Mouse (Mus musculus): ENCODE measurements around the gene Alpl. TPM values are rescaled to one million over a fixed set of nuclear protein-coding genes. Genes with fewer than 3 reads are reported as not detected.

Alpl gene
- polyA plus RNA-seq, 1 experiment from 2014 or later = 5.1 TPM

GRCm38 (mm10) chr4:137695900-137696299, 100.3 kb downstream of the Alpl start:
- Histone ChIP-seq H3K4me1 (peaks cover 27% of the 10 kb centered on the region), H3K27ac (no peak overlapping the region), H3K36me3 (no peaks in the 10 kb centered on the region), H3K4me3 (no peak overlapping the region), H3K9me3 (replicated peaks) (no peaks in the 10 kb centered on the region), H3K27me3 (ENCODE audit: low read depth, poor library complexity, severe bottlenecking) (no peaks in the 10 kb centered on the region)
- 34% methylated on average over 4 of the region's 4 CpGs for WGBS
- DNase-seq (ENCODE audit: low spot score) = no peak

GRCm38 (mm10) chr4:137695300-137695699, 100.9 kb downstream of the Alpl start:
- H3K4me3 ChIP-seq = no peak overlapping the region
- no peak overlapping the region for H3K27ac ChIP-seq
- WGBS = 86% methylated on average over 8 of the region's 8 CpGs
- H3K36me3 ChIP-seq = no peaks in the 10 kb centered on the region
- no peaks in the 10 kb centered on the region for H3K9me3 ChIP-seq (replicated peaks)
- H3K4me1 ChIP-seq = peaks cover 27% of the 10 kb centered on the region
- DNase-seq (ENCODE audit: low spot score) = no peak
- H3K27me3 ChIP-seq (ENCODE audit: low read depth, poor library complexity, severe bottlenecking) = no peaks in the 10 kb centered on the region

GRCm38 (mm10) chr4:137692107-137692902, 103.9 kb downstream of the Alpl start:
- H3K9me3 ChIP-seq (replicated peaks) = no peaks in the 10 kb centered on the region
- H3K27ac ChIP-seq = no peak overlapping the region
- H3K4me3 ChIP-seq = no peak overlapping the region
- DNase-seq (ENCODE audit: low spot score) = no peak
- no peaks in the 10 kb centered on the region for H3K27me3 ChIP-seq (ENCODE audit: low read depth, poor library complexity, severe bottlenecking)
- no peaks in the 10 kb centered on the region for H3K36me3 ChIP-seq
- peaks cover 3% of the 10 kb centered on the region; the same call in 1 of the 2 replicates for H3K4me1 ChIP-seq
- 84% methylated on average over 10 of the region's 10 CpGs for WGBS

Other genes starting within 250 kb of the Alpl start
- not detected in 2 replicates for gene Ldlrad2, start 221.8 kb downstream of the Alpl start, polyA plus RNA-seq (2016; fragmentation: Nextera tagmentation; extraction: Ambion mirVana)
- 76.0 and 80.2 TPM in 2 replicates for gene Usp48, start 202.6 kb downstream of the Alpl start, polyA plus RNA-seq (2016; fragmentation: Nextera tagmentation; extraction: Ambion mirVana)
- gene Rap1gap, start 131.7 kb downstream of the Alpl start, polyA plus RNA-seq (2016; fragmentation: Nextera tagmentation; extraction: Ambion mirVana) = 2.8 and 4.2 TPM in 2 replicates
- gene Ece1, start 65.9 kb upstream of the Alpl start, polyA plus RNA-seq (2016; fragmentation: Nextera tagmentation; extraction: Ambion mirVana) = 41.1 and 41.4 TPM in 2 replicates
- 42.7 and 42.9 TPM in 2 replicates for gene Eif4g3, start 196.6 kb upstream of the Alpl start, polyA plus RNA-seq (2016; fragmentation: Nextera tagmentation; extraction: Ambion mirVana)